Mouse (Mus musculus) erythroblast, embryonic 14.5 days (primary cell): ENCODE results near the gene Ccl22.

ENCODE experiments used
- GATA1 ChIP-seq: IDR thresholded peaks from 2 replicates; pipeline ENCODE4 v1.6.1; 2012; ENCODE audit warnings: low read length, inconsistent platforms, mixed read lengths
- TAL1 ChIP-seq: IDR thresholded peaks from 3 replicates; pipeline ENCODE4 v1.6.1; 2012; ENCODE audit warnings: low read length, inconsistent platforms, mixed read lengths

- no peak for TF ChIP-seq GATA1
- TF ChIP-seq TAL1: no peak
Measured at GRCm38 (mm10) chr8:94785247-94785985, 40.0 kb downstream of the Ccl22 start.
